Mouse (Mus musculus) midbrain, embryonic 16.5 days (tissue): ENCODE results near the gene Psg28. TPM values are rescaled to one million over a fixed set of nuclear protein-coding genes. Genes with fewer than 3 reads are reported as not detected.
"Not testable (repeated sequence)": the region's sequence is repeated elsewhere in the genome, so short reads cannot be mapped to it uniquely, and the experiment has no call there.

ENCODE experiments used
- ATAC-seq: fragments of 200-750 bp; cut with Nextera tagmentation; 2 replicates; pipeline ENCODE4 v1.8.0; 2017; ENCODE audit warnings: moderate TSS enrichment
- H3K27ac ChIP-seq: fragments of 300-500 bp; sonication (generic); 2 replicates; pipeline ENCODE4 v1.5.1; 2014; ENCODE audit warnings: mild to moderate bottlenecking, low read length, mixed read lengths
- H3K27me3 ChIP-seq: fragments of 300-500 bp; sonication (generic); 2 replicates; pipeline ENCODE4 v1.6.1; 2014; ENCODE audit warnings: low read depth, low read length, mixed read lengths; ENCODE audit not compliant: control insufficient read depth, insufficient read depth
- H3K36me3 ChIP-seq: fragments of 300-500 bp; sonication (generic); 2 replicates; pipeline ENCODE4 v1.6.1; 2014; ENCODE audit warnings: mild to moderate bottlenecking, low read length, moderate library complexity, mixed read lengths; ENCODE audit not compliant: control insufficient read depth, insufficient read depth
- H3K4me1 ChIP-seq: fragments of 300-500 bp; sonication (generic); 2 replicates; pipeline ENCODE4 v1.6.1; 2014; ENCODE audit warnings: mild to moderate bottlenecking, low read length, mixed read lengths; ENCODE audit not compliant: control insufficient read depth, insufficient read depth
- H3K4me2 ChIP-seq: fragments of 300-500 bp; sonication (generic); 2 replicates; pipeline ENCODE4 v1.6.1; 2014; ENCODE audit warnings: mild to moderate bottlenecking, low read length, mixed read lengths
- H3K4me3 ChIP-seq: fragments of 300-500 bp; sonication (generic); 2 replicates; pipeline ENCODE4 v1.5.1; 2014; ENCODE audit warnings: low read depth, mild to moderate bottlenecking, low read length, moderate library complexity, mixed read lengths
- H3K9ac ChIP-seq: fragments of 300-500 bp; sonication (generic); 2 replicates; pipeline ENCODE4 v1.6.1; 2014; ENCODE audit warnings: low read depth, low read length, mixed read lengths
- H3K9me3 ChIP-seq: fragments of 300-500 bp; sonication (generic); replicated peaks from 2 replicates; pipeline ENCODE4 v1.6.1; 2014; ENCODE audit warnings: mild to moderate bottlenecking, low read length, mixed read lengths; ENCODE audit not compliant: control insufficient read depth, poor library complexity, severe bottlenecking
- WGBS: fragments of 180-500 bp; shearing (Covaris S2); extraction: QIAGEN DNeasy Blood & Tissue Kit; methylation state at CpG from one replicate; pipeline ENCODE4 v1.1.7; 2014; 5-methylcytosine and 5-hydroxymethylcytosine counted together
- microRNA-seq: library from miRNA; unstranded; fragments of <30 nt; microRNA quantifications from one replicate; pipeline ENCODE4, GENCODE M21; 2017
- polyA plus RNA-seq: library from polyadenylated mRNA; unstranded; fragments of >200 nt; fragmentation: Nextera tagmentation; extraction: Ambion mirVana; gene quantifications from 2 replicates; pipeline ENCODE4 v1.2.1, GENCODE M21; 2015

Gene Psg28
- not detected in 2 replicates for polyA plus RNA-seq

DNA sequence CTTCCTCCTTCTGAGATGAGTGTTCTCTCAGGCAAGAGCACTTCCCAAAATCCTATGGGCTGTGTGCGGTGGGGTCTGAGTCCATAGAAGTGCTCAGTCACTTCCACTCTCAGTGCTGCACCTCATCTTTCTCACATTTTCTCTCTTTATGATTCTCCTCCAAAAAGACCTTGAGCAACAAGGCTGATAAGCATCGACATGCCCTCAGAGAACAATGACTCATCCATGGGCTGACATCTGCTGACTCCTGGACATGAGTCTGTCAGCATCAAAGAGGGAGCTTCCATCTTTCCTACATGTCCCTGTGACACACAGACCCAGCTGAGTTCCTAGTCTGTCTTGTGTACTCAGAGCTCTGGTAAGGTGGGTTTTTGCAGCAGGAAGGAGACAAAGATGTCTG, at the start of gene Psg28:
TSS of gene Psg28 (minus strand) at position 101 of the 400 bp plus-strand sequence.
- not testable (repeated sequence) for H3K9ac ChIP-seq, H3K4me3 ChIP-seq, H3K36me3 ChIP-seq, ATAC-seq, H3K9me3 ChIP-seq, H3K4me2 ChIP-seq, H3K27ac ChIP-seq, H3K27me3 ChIP-seq, H3K4me1 ChIP-seq
- WGBS = 70% methylated on average over 2 of the region's 2 CpGs

DNA sequence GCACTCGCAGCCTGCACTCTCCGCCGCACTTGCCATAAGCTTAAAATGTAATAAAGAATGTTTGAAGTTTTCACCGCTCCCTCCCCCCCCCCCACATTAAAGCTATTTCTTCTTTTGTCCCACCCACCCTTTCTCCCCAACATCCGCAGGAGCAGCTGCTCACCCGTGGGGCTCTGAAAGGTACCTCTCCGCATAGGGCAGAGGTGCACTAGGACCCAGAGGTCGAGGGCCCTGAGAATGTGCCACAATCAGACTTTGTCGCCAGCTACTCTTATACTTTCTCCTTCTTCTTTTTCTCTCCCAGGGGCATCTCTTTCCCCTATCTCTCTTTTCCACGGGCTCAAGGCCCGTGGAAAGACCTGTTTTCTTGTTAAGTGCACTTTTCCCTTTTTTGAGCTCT, 28.4 kb downstream of the Psg28 start:
- H3K9me3 ChIP-seq = peaks cover 11% of the 10 kb centered on the region
- H3K27me3 ChIP-seq = no peaks in the 10 kb centered on the region
- no peak overlapping the region for H3K9ac ChIP-seq
- WGBS = 46% methylated on average over 10 of the region's 11 CpGs
- peak; percentile 62; the same call in 1 of the 2 replicates for ATAC-seq
- H3K4me1 ChIP-seq = no peaks in the 10 kb centered on the region
- H3K4me2 ChIP-seq = no peak overlapping the region
- peak overlapping the region; percentile 20 for H3K4me3 ChIP-seq
- no peaks in the 10 kb centered on the region for H3K36me3 ChIP-seq
- no peak overlapping the region for H3K27ac ChIP-seq

DNA sequence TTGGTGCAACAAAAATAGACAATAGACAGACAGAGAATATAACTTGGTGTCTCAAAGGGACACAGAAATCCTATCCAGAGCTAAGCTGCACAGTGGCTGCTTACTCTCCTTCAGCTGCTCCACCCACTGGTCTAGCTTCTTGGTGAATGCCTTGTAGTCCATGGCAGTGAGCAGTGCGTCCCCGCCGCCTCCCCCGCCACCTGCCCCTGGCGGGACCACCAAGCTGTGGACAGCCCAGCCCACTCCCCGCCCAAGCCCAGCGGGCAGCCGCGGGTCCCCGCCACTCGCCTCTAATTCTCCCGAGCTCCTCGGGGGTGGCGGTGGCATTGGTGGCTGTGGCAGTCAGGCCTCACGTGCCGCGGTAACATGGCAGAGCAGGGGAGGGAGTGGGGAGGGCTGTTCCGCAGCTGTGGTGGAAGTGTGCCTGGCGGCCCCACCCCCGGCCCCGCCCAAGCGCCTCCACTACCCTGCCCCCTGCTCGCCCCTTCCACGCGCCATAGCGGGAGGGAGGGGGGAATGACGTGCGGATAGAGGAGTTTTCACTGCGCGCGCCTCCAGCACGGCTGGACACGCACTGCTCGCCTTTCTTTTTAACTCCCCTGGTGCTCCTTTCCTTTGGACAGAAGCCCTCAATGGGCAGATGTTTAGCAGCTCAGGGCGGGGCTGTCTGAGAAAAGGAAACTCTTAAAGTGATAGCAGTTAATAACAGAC, 29.2 kb downstream of the Psg28 start:
- Histone ChIP-seq H3K27me3 (no peaks in the 10 kb centered on the region), H3K4me2 (0 out of 2 replicates have a peak overlapping the region, but pooled peaks have one; percentile 19), H3K9ac (no peak overlapping the region), H3K27ac (no peak overlapping the region), H3K36me3 (no peaks in the 10 kb centered on the region), H3K4me1 (no peaks in the 10 kb centered on the region), H3K4me3 (peak overlapping the region; percentile 20), H3K9me3 (peaks cover 9% of the 10 kb centered on the region)
- WGBS = 29% methylated on average over 28 of the region's 35 CpGs
- peak; percentile 88 for ATAC-seq

DNA sequence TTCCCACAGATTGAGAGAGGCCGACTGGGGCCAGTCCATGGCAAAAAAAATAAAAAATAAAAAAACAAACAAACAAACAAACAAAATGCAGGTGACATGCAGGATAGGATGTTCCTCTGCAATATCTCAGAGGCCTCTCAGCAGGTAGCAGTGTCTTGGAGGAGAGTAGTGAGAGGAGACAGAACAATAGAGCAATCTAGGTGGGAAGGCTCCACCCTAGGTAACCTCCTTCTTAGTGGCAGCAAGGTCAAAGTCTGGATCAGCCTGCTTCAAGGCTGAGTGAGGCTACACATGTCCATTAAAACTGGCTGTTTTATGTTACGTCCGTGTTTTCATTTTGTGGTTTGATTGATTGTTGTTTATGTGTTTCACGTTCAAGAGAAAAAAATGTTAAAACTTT, 40.4 kb downstream of the Psg28 start:
- H3K4me3 ChIP-seq, H3K27me3 ChIP-seq, H3K4me2 ChIP-seq, H3K36me3 ChIP-seq, H3K4me1 ChIP-seq, H3K9me3 ChIP-seq, H3K9ac ChIP-seq, ATAC-seq, H3K27ac ChIP-seq: not testable (repeated sequence)
- WGBS = 81% methylated on average over 4 of the region's 4 CpGs

DNA sequence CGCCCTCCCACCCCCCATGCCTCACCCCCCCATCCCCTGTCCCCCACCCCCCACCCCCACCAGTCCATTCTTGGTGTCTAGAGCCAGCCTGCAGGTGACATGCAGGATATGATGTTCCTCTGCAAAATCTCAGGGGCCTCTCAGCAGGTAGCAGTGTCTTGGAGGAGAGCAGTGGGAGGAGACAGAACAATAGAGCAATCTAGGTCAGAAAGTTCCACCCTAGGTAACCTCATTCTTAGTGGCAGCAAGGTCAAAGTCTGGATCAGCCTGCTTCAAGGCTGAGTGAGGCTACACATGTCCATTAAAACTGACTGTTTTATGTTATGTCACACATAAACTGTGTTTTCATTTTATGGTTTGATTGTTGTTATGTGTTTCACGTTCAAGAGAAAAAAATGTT, 53.5 kb downstream of the Psg28 start:
- no peak overlapping the region for H3K4me2 ChIP-seq
- peaks cover 9% of the 10 kb centered on the region; the same call in 1 of the 2 replicates for H3K9me3 ChIP-seq
- H3K4me3 ChIP-seq = no peak overlapping the region
- no peaks in the 10 kb centered on the region for H3K36me3 ChIP-seq
- ATAC-seq = no peak
- no peaks in the 10 kb centered on the region for H3K4me1 ChIP-seq
- H3K27me3 ChIP-seq = no peaks in the 10 kb centered on the region
- H3K27ac ChIP-seq = no peak overlapping the region
- 69% methylated on average over 1 of the region's 2 CpGs for WGBS
- H3K9ac ChIP-seq = no peak overlapping the region

Small RNA genes within 50 kb of the gene (microRNA-seq; reads per million reads assigned to microRNA genes)
- gene Gm24715 = not detected

Other genes starting within 250 kb of the Psg28 start
- not detected in 2 replicates for gene Mill1, start 186.7 kb downstream of the Psg28 start, polyA plus RNA-seq
- not detected in 2 replicates for gene Psg18, start 77.0 kb downstream of the Psg28 start, polyA plus RNA-seq
- not detected in 2 replicates for gene Psg26, start 52.1 kb upstream of the Psg28 start, polyA plus RNA-seq
- not detected in 2 replicates for gene Psg25, start 100.2 kb upstream of the Psg28 start, polyA plus RNA-seq
- gene Psg27, start 135.3 kb upstream of the Psg28 start, polyA plus RNA-seq = not detected in 2 replicates
- not detected in 2 replicates for gene Psg23, start 184.5 kb upstream of the Psg28 start, polyA plus RNA-seq
- gene Psg21, start 224.7 kb upstream of the Psg28 start, polyA plus RNA-seq = not detected in 2 replicates